Mouse (Mus musculus): ENCODE measurements around the gene Igfals. TPM values are rescaled to one million over a fixed set of nuclear protein-coding genes. Genes with fewer than 3 reads are reported as not detected.

Gene Igfals
- polyA plus RNA-seq, 1 experiment from 2014 or later: 0.25 TPM

DNA sequence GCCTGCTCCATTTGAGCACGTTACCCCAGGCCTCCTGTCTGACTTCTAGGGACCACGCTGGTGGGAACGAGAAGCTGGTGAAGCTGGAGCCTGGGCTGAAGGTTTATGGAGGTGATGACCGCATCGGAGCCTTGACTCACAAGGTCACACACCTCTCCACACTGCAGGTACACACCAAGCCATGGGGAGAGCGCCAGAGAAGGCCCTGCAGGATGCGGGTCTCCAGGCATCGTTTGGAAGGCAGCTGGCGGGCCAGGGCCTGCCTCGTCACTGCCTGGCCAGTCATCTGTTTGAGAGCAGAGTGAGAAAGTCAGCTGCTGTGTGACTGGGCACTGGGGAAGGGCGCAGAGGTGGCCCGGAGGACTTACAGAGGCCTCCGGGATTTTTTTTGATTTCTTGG is 9.2 kb upstream of the Igfals start:
- peaks cover 44% of the 10 kb centered on the region for H3K36me3 ChIP-seq (ENCODE audit: control insufficient read depth, insufficient read depth, low read length)

DNA sequence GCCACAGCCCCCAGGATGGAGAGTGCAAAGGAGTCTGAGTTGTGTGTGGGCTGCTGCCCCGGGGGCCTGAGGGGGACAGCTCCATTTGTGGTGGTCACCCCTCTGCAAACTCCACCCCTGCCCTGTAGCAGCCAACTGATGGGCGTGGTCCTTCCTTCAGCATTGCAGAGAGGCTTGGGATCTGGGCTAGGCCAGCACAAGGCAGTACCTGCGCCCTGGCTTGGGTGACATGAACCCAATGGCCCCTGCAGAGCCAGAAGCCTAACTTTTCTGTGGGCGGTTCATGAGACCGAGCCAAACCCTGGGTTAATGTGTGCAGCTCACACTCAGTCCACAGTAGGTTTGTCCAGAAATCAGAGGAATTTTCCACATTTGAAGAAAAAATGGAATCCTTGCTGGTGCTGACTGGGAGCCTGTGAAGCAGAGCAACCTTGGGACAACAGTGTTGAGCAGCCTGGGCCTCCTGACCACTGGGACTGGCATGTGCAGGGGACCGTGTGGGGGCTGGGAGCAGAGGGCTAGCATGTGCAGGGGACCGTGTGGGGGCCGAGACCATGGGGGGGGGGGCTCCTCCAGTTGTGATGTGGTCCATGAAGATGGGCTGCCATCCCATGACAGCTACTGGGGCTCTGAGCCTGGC is 7.8 kb upstream of the Igfals start:
- no peaks in the 10 kb centered on the region for H3K4me1 ChIP-seq (ENCODE audit: control insufficient read depth, insufficient read depth, low read length)
- H3K4me3 ChIP-seq (ENCODE audit: low read depth, low read length): no peak overlapping the region
- ATAC-seq: no peak
- no peak overlapping the region for H3K27ac ChIP-seq (ENCODE audit: low read depth, low read length)
- H3K36me3 ChIP-seq (ENCODE audit: control insufficient read depth, insufficient read depth, low read length): peaks cover 51% of the 10 kb centered on the region
- H3K9me3 ChIP-seq (replicated peaks; ENCODE audit: control insufficient read depth, low read length): no peaks in the 10 kb centered on the region
- no peak for DNase-seq (ENCODE audit: low spot score)
- H3K9ac ChIP-seq (ENCODE audit: low read length): no peak overlapping the region
- H3K4me2 ChIP-seq (ENCODE audit: low read length): no peak overlapping the region
- 83% methylated on average over 8 of the region's 8 CpGs for WGBS
- no peaks in the 10 kb centered on the region for H3K27me3 ChIP-seq (replicated peaks; ENCODE audit: control insufficient read depth, insufficient read depth, low read length)

More for the DNA sequence above, 9.2 kb upstream of the Igfals start:
- H3K9ac ChIP-seq (ENCODE audit: low read length): no peak overlapping the region
- no peaks in the 10 kb centered on the region for H3K9me3 ChIP-seq (replicated peaks; ENCODE audit: control insufficient read depth, low read length)
- H3K4me3 ChIP-seq (ENCODE audit: low read depth, low read length): no peak overlapping the region
- H3K4me2 ChIP-seq (ENCODE audit: low read length): no peak overlapping the region
- no peaks in the 10 kb centered on the region for H3K4me1 ChIP-seq (ENCODE audit: control insufficient read depth, insufficient read depth, low read length)
- WGBS: 95% methylated on average over 13 of the region's 13 CpGs
- H3K27ac ChIP-seq (ENCODE audit: low read depth, low read length): no peak overlapping the region
- DNase-seq (ENCODE audit: low spot score) (no peak), ATAC-seq (no peak)
- H3K27me3 ChIP-seq (replicated peaks; ENCODE audit: control insufficient read depth, insufficient read depth, low read length): no peaks in the 10 kb centered on the region

DNA sequence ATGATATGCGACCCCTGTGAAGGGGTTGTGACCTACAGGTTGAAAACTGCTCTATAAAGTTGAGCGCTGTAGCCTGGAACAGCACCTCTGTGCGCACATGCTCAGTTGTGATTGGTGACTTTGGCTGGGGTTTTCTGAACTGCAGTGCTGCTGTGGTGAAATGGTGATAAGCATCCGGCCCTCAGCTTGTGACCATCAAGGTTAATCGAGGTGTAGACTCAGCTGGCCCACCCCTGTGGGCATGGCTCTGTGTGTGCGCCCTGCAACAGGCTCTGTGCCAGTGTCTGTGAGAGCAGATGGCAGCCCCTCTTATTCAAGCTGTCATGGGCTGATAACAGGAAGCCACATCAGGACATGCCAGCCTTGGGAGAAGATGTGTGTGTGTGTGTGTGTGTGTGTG is 6.8 kb upstream of the Igfals start:
- H3K9ac ChIP-seq (ENCODE audit: low read length): no peak overlapping the region
- H3K4me1 ChIP-seq (ENCODE audit: control insufficient read depth, insufficient read depth, low read length): no peaks in the 10 kb centered on the region
- H3K4me3 ChIP-seq (ENCODE audit: low read depth, low read length): no peak overlapping the region
- H3K36me3 ChIP-seq (ENCODE audit: control insufficient read depth, insufficient read depth, low read length): peaks cover 45% of the 10 kb centered on the region
- ATAC-seq (no peak), DNase-seq (ENCODE audit: low spot score) (peak; percentile 42)
- H3K4me2 ChIP-seq (ENCODE audit: low read length): no peak overlapping the region
- H3K9me3 ChIP-seq (replicated peaks; ENCODE audit: control insufficient read depth, low read length): no peaks in the 10 kb centered on the region
- no peak overlapping the region for H3K27ac ChIP-seq (ENCODE audit: low read depth, low read length)
- no peaks in the 10 kb centered on the region for H3K27me3 ChIP-seq (replicated peaks; ENCODE audit: control insufficient read depth, insufficient read depth, low read length)
- 89% methylated on average over 6 of the region's 6 CpGs for WGBS

DNA sequence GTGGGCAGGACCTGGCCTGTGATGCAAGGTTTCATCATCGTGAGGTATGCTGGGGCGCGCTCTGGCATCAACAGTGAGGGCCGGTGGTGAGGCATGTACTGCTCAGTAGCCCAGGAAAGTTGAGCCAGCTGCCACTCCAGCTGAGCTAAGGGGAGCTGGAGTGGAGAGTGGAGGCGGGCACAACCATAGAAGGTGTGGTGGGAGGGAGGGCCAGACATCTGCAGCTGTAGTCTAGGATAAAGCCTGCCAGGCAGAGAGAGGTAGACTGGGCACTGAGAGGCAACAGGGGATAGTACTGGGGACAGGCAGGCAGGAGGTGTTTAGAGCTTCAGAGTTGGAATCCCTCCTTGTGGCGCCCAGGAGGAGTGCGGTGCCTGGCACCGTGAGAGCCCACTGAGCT is 5.7 kb upstream of the Igfals start:
- no peak overlapping the region for H3K4me2 ChIP-seq (ENCODE audit: low read length)
- no peak overlapping the region for H3K4me3 ChIP-seq (ENCODE audit: low read depth, low read length)
- no peak overlapping the region for H3K9ac ChIP-seq (ENCODE audit: low read length)
- no peaks in the 10 kb centered on the region for H3K27me3 ChIP-seq (replicated peaks; ENCODE audit: control insufficient read depth, insufficient read depth, low read length)
- 94% methylated on average over 8 of the region's 8 CpGs for WGBS
- H3K36me3 ChIP-seq (ENCODE audit: control insufficient read depth, insufficient read depth, low read length): peaks cover 44% of the 10 kb centered on the region
- DNase-seq (ENCODE audit: low spot score) (no peak), ATAC-seq (no peak)
- no peaks in the 10 kb centered on the region for H3K4me1 ChIP-seq (ENCODE audit: control insufficient read depth, insufficient read depth, low read length)
- H3K27ac ChIP-seq (ENCODE audit: low read depth, low read length): no peak overlapping the region
- no peaks in the 10 kb centered on the region for H3K9me3 ChIP-seq (replicated peaks; ENCODE audit: control insufficient read depth, low read length)

DNA sequence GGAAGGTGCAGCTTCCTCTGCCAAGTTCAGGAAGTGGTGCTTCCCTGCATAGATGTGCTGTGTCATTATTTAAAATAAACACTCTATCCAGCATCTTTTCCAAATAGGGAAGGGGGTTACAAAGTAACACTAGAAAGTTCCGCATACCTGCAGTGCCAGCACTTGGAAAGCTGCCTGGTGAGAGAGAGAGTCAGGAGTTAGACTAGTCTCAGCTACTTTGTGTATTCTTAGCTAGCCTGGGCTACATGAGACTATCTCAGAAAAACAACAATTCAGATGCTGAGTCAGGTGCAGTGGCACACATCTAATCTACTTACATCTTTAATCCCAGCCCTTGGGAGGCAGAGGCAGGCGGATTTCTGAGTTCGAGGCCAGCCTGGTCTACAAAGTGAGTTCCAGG is 4.0 kb upstream of the Igfals start:
- Histone ChIP-seq H3K4me2 (ENCODE audit: low read length) (no peak overlapping the region), H3K36me3 (ENCODE audit: control insufficient read depth, insufficient read depth, low read length) (peaks cover 34% of the 10 kb centered on the region), H3K27me3 (replicated peaks; ENCODE audit: control insufficient read depth, insufficient read depth, low read length) (no peaks in the 10 kb centered on the region), H3K9ac (ENCODE audit: low read length) (no peak overlapping the region), H3K27ac (ENCODE audit: low read depth, low read length) (no peak overlapping the region), H3K4me1 (ENCODE audit: control insufficient read depth, insufficient read depth, low read length) (no peaks in the 10 kb centered on the region), H3K9me3 (replicated peaks; ENCODE audit: control insufficient read depth, low read length) (no peaks in the 10 kb centered on the region), H3K4me3 (ENCODE audit: low read depth, low read length) (no peak overlapping the region)
- no peak for DNase-seq (ENCODE audit: low spot score)
- WGBS: 96% methylated on average over 3 of the region's 3 CpGs
- no peak for ATAC-seq

DNA sequence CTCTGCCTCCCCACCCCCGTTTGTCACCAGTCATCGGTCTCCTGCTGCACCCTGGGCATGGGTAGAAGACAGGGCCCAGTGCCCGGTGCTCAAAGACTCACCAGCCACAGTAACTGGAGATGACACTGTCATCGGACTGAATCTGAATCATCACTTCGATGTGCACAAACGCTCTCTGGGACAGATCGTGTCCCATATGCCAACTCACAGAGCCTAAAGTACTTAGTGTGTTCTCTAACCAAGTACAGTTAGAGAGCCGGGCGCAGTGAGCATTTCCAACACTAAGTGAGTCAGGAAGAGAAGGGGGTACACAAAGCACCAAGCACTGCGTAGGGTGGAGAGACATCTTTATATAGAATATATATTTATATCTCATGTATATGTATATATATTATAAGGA is 2.1 kb downstream of the Igfals start:
- Histone ChIP-seq H3K9ac (ENCODE audit: low read length) (no peak overlapping the region), H3K27ac (ENCODE audit: low read depth, low read length) (no peak overlapping the region), H3K36me3 (ENCODE audit: control insufficient read depth, insufficient read depth, low read length) (peaks cover 4% of the 10 kb centered on the region; the same call in 1 of the 2 replicates), H3K4me2 (ENCODE audit: low read length) (no peak overlapping the region), H3K9me3 (replicated peaks; ENCODE audit: control insufficient read depth, low read length) (no peaks in the 10 kb centered on the region), H3K27me3 (replicated peaks; ENCODE audit: control insufficient read depth, insufficient read depth, low read length) (no peaks in the 10 kb centered on the region), H3K4me3 (ENCODE audit: low read depth, low read length) (no peak overlapping the region), H3K4me1 (ENCODE audit: control insufficient read depth, insufficient read depth, low read length) (no peaks in the 10 kb centered on the region)
- no peak for ATAC-seq
- no peak for DNase-seq (ENCODE audit: low spot score)
- 96% methylated on average over 10 of the region's 10 CpGs for whole genome bisulfite sequencing

DNA sequence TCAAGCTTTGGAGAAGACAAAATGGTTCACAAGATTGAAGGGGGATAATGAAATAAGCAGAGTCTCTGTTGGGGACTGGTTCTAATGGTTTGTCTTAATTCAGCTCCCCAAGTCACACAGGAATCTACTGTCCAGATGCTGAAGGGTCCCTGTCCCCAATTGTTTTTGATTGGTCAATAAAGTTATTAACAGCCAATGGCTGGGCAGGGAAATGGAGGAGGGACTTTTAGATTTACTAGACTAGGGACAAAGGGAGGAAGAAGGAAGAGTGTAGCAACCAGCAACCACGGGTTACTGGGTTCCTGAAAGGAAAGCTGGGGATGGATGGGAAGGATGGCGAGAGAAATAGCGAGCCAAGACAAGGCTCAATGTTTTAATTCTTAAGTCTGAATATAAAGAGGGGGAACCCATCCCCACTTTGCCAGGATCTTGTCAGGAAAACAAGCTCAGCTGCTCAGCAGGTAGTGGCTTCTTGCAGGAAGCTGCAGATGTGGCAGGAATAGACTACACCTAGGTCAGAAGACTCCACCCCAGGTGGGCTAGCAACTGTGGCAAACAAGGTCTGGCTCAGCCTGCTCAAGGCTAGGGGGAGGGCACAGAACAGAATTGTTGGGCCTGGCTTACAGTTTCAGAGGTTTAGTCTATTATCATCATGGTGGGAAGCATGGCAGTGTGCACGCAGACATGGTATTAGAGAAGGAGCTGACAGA is 8.1 kb downstream of the Igfals start:
- H3K36me3 ChIP-seq (ENCODE audit: control insufficient read depth, insufficient read depth, low read length): no peaks in the 10 kb centered on the region
- 49% methylated on average over 4 of the region's 4 CpGs for WGBS
- no peak overlapping the region for H3K9ac ChIP-seq (ENCODE audit: low read length)
- no peaks in the 10 kb centered on the region for H3K27me3 ChIP-seq (replicated peaks; ENCODE audit: control insufficient read depth, insufficient read depth, low read length)
- no peak for DNase-seq (ENCODE audit: low spot score)
- H3K27ac ChIP-seq (ENCODE audit: low read depth, low read length): no peak overlapping the region
- H3K4me1 ChIP-seq (ENCODE audit: control insufficient read depth, insufficient read depth, low read length): no peaks in the 10 kb centered on the region
- no peaks in the 10 kb centered on the region for H3K9me3 ChIP-seq (replicated peaks; ENCODE audit: control insufficient read depth, low read length)
- ATAC-seq: no peak
- no peak overlapping the region for H3K4me2 ChIP-seq (ENCODE audit: low read length)
- H3K4me3 ChIP-seq (ENCODE audit: low read depth, low read length): no peak overlapping the region

DNA sequence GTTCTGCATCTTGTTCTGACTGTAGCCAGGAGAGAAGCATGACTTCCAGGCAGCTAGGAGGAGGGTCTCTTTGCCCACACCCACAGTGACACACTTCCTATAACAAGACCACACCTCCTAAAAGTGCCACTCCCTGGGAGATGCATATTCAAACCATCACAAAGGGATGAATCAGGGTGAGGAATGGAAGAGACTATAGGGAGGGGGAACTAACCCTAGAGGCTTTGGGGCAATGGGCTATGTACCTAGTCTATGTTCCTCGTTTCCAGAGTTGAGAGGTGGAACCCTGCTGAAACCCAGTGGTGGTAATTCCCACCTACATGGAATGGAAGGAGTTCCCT is 8.6 kb downstream of the Igfals start:
- Histone ChIP-seq H3K27me3 (replicated peaks; ENCODE audit: control insufficient read depth, insufficient read depth, low read length) (no peaks in the 10 kb centered on the region), H3K4me1 (ENCODE audit: control insufficient read depth, insufficient read depth, low read length) (no peaks in the 10 kb centered on the region), H3K9me3 (replicated peaks; ENCODE audit: control insufficient read depth, low read length) (no peaks in the 10 kb centered on the region), H3K27ac (ENCODE audit: low read depth, low read length) (no peak overlapping the region), H3K4me3 (ENCODE audit: low read depth, low read length) (no peak overlapping the region), H3K36me3 (ENCODE audit: control insufficient read depth, insufficient read depth, low read length) (no peaks in the 10 kb centered on the region), H3K4me2 (ENCODE audit: low read length) (no peak overlapping the region), H3K9ac (ENCODE audit: low read length) (no peak overlapping the region)
- 80% methylated on average over 1 of the region's 1 CpGs for WGBS
- ATAC-seq: no peak
- no peak for DNase-seq (ENCODE audit: low spot score)

DNA sequence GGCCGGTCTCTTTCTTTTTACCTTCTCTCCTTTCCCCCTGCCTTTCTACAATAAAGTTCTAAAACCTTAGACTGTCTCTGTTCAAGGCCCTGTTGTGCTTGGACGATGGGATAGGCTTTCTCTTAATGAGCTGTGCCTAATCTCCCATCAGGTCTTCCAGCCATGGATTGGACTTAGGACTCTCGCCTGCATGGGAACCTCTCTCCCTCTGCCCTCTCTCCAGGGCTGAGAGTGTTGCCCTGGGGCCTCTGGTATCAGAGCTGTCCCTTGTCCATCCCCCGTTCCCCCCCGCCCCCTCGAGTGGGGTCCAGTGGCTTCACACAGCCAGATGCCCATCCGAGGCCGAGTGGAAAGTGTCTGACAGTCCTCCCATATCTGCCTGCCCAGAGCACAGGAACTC is 9.2 kb downstream of the Igfals start:
- Histone ChIP-seq H3K4me1 (ENCODE audit: control insufficient read depth, insufficient read depth, low read length) (no peaks in the 10 kb centered on the region), H3K36me3 (ENCODE audit: control insufficient read depth, insufficient read depth, low read length) (no peaks in the 10 kb centered on the region), H3K4me3 (ENCODE audit: low read depth, low read length) (no peak overlapping the region), H3K27me3 (replicated peaks; ENCODE audit: control insufficient read depth, insufficient read depth, low read length) (no peaks in the 10 kb centered on the region), H3K9me3 (replicated peaks; ENCODE audit: control insufficient read depth, low read length) (no peaks in the 10 kb centered on the region), H3K27ac (ENCODE audit: low read depth, low read length) (no peak overlapping the region), H3K9ac (ENCODE audit: low read length) (no peak overlapping the region), H3K4me2 (ENCODE audit: low read length) (no peak overlapping the region)
- WGBS: 84% methylated on average over 8 of the region's 8 CpGs
- DNase-seq (ENCODE audit: low spot score) (no peak), ATAC-seq (no peak)

All from forebrain, embryonic 14.5 days (tissue).